Mouse (Mus musculus): ENCODE measurements around the gene Ogfr.

Gene Ogfr

GRCm38 (mm10) chr2:180589123-180589831, at the start of gene Ogfr:
Gene Ogfr, plus strand, starts transcription at chr2:180589245.
- peak; percentile 58 for DNase-seq (ENCODE audit: low read depth, low spot score)

DNA sequence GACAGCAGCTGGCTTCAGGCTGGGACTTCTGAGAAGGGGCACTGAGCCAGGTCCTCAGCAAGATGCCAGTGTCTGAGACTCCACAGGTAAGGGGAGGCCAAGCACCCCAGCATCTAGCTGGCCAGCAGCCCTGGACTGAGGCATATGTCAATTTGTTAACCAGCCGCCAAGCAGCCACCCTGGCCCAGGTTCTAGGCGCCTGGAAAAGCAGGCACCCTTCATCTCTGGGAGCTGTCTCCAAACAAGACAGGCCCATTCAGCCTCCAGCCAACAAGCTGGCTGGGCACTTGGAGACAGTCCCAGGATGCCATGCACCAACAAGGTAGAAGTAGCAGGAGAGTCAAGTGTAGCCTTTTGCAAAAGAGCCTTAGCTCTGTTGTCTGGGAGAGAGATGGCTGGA, 45.4 kb upstream of the Ogfr start:
- no peak for DNase-seq (ENCODE audit: low read depth, low spot score)

DNA sequence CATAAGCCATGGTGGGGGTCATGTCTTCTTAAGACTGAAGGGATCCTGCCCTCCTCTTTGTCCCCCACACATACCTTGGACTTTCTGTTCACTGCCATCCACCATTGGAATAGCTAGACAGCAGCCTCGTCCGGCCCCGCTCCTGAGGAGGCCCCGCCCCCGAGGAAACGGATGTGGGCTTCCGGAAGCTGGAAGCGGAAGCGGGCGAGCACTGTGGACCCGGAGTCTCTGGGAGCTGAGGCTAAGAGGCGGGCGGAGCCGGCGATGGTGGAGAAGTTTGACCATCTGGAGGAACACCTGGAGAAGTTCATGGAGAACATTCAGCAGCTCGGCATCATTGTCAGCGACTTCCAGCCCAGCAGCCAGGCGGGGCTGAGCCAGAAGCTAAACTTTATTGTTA, 44.0 kb upstream of the Ogfr start:
- DNase-seq (ENCODE audit: low read depth, low spot score) = no peak

GRCm38 (mm10) chr2:180547384-180548106, 41.5 kb upstream of the Ogfr start:
- DNase-seq (ENCODE audit: low read depth, low spot score) = no peak

GRCm38 (mm10) chr2:180552340-180552739, 36.7 kb upstream of the Ogfr start:
- DNase-seq (ENCODE audit: low read depth, low spot score) = no peak

DNA sequence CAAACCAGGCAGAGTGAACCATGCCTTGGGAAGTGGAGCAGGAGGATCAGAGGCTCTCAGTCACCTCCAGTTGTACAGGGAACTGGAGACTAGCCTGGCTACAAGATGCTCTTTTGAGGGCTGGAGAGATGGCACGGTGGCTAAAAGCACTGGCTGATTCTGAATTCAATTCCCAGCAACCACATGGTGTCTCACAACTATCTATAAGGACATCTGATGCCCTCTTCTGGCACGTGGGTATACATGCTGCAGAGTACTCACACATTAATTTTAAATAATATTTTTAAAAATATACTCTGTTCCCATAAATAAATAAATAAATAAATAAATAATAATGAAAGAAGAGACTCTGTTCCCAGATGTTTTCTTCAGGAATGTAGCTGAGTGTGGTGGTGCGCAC, 33.8 kb upstream of the Ogfr start:
- no peak for DNase-seq (ENCODE audit: low read depth, low spot score)

DNA sequence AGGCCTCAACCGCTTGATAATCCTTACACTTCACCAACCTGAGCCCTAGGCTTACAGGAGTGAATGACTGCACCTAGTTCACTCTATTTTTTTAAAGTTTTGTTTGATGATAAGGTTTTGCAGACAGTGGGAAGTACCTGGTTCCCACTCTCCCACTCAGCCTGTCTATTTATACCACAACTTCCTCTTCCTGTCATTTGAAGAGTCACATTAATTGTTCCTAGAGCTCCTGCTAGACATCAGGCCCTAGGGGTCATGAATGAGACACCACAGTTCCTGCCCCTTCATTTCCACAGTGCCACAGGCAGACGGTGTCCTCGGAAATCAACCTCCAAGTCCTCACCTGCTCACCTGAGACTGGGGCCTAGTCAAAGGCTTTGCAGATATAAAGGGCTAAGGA, 32.6 kb upstream of the Ogfr start:
- no peak for DNase-seq (ENCODE audit: low read depth, low spot score)

GRCm38 (mm10) chr2:180560245-180560644, 28.8 kb upstream of the Ogfr start:
- no peak for DNase-seq (ENCODE audit: low read depth, low spot score)

DNA sequence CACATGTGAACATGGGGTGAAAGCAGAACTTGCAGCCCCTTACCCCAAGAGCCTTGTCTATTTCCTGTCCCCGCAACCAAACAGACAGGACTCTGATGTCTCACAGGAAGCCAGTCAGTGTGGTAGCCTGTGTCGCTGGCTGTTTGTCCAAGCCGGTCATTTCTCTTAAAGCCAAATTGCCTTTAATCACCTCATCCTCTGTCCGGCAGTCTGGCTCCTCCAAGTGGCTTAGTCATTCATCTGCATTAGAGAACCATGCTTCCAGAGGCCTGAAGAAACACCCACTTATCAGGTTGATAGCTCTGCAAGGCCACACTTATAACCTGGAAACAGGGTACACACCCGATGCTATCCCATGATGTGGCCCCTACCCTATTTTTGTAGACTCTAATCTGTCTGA, 26.9 kb upstream of the Ogfr start:
- DNase-seq (ENCODE audit: low read depth, low spot score) = no peak

DNA sequence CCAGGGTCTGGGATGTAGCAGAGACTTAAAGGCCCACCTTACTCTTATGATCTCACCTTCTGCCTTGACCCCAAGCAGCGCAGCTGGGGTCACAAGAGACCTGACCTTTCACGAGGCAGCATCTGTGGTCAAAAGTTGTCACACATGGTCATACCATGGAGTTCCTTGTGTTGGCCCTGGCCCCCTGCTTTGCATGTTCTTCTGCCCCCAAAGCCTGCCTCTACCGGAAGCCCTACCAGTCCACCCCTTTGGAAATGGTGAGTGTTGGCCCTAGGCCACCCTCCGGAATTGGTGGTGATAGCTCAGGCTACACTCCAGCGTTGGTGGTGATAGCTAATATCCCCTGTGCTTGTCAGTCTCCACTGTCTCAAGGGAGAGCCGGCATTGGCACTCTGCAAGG, 25.7 kb upstream of the Ogfr start:
- no peak for DNase-seq (ENCODE audit: low read depth, low spot score)

- no peak for DNase-seq (ENCODE audit: low read depth, low spot score)
Measured at GRCm38 (mm10) chr2:180563841-180564240, 25.2 kb upstream of the Ogfr start.

DNA sequence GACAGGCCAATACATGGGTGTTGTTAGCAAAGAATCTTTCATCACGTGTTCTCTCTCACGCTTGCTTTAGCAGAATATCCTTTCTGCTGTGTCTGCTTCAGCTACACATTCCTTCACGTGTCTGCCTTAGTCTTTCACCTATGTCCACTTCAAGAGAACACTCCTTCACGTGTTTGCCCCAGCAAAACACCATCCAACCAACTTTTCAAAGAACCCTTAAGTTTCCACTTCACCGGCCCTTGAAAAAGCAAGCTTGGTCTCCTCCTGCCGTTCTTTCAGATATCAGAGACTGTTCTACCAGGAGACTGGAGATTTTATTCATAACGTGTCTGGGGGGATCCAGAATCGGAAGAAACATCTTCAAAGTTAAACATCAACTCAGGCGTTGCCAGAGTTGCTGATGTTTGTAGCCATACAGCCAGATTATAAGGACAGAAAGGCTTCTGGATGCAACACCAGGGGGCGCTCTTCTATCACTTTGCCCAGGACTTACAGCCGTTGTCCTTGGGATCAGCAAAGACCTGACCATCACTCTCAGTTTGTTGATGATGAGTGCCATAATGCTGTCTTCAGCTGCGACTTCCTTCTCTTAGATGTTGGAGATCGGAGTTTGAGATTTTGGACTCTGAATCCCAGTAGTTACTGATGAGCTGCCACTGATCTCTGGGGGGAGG, 22.7 kb upstream of the Ogfr start:
- DNase-seq (ENCODE audit: low read depth, low spot score) = peak; percentile 55

GRCm38 (mm10) chr2:180569028-180569643, 19.9 kb upstream of the Ogfr start:
- peak; percentile 73 for DNase-seq (ENCODE audit: low read depth, low spot score)

- no peak for DNase-seq (ENCODE audit: low read depth, low spot score)
Measured at GRCm38 (mm10) chr2:180576482-180576881, 12.6 kb upstream of the Ogfr start.

- peak; percentile 53 for DNase-seq (ENCODE audit: low read depth, low spot score)
Measured at GRCm38 (mm10) chr2:180578686-180579085, 10.4 kb upstream of the Ogfr start.

- DNase-seq (ENCODE audit: low read depth, low spot score) = no peak
Measured at GRCm38 (mm10) chr2:180581002-180581401, 8.0 kb upstream of the Ogfr start, which contains the start of gene Mrgbp. Gene Mrgbp, plus strand, starts transcription at chr2:180581304.

DNA sequence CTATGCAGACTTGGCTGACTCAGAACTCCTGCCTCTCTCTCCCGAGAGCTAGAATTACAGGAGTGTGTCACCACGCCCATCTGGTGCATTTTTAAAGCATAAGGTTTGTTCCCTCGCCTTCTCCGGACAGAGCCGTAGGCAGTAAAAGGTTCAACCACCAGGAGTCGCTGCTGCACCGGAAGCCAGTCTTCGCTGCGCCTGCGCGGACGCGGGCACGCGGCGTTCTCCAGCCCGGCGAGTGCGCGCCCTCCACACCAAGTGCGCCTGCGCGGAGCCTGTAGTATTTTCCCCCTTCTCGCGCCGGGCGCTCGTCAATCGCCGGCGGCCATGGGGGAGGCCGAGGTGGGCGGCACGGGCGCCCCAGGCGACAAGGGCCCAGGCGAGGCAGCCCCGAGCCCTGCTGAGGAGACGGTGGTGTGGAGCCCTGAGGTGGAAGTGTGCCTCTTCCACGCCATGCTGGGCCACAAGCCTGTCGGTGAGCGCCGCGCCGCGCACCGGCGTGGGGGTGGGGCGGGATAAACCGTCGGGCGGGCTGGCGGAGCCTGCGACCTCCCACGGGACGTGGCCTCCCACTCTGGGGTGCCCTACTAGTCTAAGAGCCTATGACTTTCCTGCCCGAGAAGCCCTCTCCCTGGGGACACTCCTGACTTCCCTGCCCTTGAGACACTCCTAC, 6.4 kb upstream of the Ogfr start:
- peak; percentile 94 for DNase-seq (ENCODE audit: low read depth, low spot score)

DNA sequence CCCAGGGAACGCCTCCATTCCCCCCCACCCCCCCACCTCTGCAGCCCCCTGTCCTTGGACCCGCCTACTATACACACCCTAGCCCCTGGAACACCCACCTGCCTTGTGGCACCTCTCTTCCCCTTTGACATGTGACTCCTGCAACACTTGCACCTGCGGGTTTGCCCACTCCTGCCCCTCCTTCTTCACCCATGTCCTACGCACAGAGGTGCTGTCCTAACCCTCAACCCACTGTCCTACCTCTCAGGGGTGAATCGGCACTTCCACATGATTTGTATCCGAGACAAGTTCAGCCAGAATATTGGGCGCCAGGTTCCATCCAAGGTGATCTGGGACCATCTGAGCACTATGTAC, 5.9 kb upstream of the Ogfr start:
- DNase-seq (ENCODE audit: low read depth, low spot score) = no peak

GRCm38 (mm10) chr2:180588736-180589122, 316 bp upstream of the Ogfr start:
- no peak for DNase-seq (ENCODE audit: low read depth, low spot score)

DNA sequence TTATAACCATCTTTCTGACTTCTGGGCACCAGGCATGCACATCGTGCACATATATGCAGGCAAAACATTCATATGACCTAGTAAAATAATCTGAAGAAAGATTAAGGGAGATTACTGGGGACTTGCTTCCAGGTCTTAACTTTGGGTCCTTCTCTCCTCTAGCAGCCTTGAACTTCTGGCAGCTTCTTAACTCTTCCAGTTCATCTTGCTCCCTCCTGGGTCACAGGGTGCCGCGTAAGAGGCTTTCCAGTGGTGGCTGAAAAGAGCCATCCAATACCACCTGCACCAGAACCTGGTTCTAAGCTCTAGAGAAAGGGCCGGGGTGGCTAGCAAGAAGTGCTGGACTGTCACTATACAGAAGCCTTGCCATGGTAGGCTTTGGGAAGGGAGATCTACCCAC, 8.4 kb downstream of the Ogfr start, which contains the start of gene Col9a3:
Gene Col9a3 (plus strand): TSS at position 301 of the 400 bp plus-strand sequence.
- DNase-seq (ENCODE audit: low read depth, low spot score) = no peak

GRCm38 (mm10) chr2:180598157-180598705, 9.2 kb downstream of the Ogfr start:
- no peak for DNase-seq (ENCODE audit: low read depth, low spot score)
